Mouse (Mus musculus) lung, postnatal 0 days (tissue): ENCODE data around the gene Cfap299. TPM values are rescaled to one million over a fixed set of nuclear protein-coding genes. Genes with fewer than 3 reads are reported as not detected.

Source experiments
- ATAC-seq: fragments of 200-750 bp; cut with Nextera tagmentation; 2 replicates; pipeline ENCODE4 v1.8.0; 2017; ENCODE audit warnings: moderate library complexity
- DNase-seq: peaks from one replicate; pipeline ENCODE4 v3.0.0-alpha.2; 2016; ENCODE audit warnings: low spot score
- H3K27ac ChIP-seq: fragments of 300-500 bp; sonication (generic); 2 replicates; pipeline ENCODE4 v1.5.1; 2014; ENCODE audit warnings: antibody characterized with exemption, mild to moderate bottlenecking, low read length, mixed read lengths
- H3K27me3 ChIP-seq: fragments of 300-500 bp; sonication (generic); replicated peaks from 2 replicates; pipeline ENCODE4 v1.6.1; 2014; ENCODE audit warnings: low read length, mixed read lengths; ENCODE audit not compliant: insufficient read depth
- H3K36me3 ChIP-seq: fragments of 300-500 bp; sonication (generic); 2 replicates; pipeline ENCODE4 v1.6.1; 2014; ENCODE audit warnings: low read length, mixed read lengths; ENCODE audit not compliant: insufficient read depth
- H3K4me1 ChIP-seq: fragments of 300-500 bp; sonication (generic); 2 replicates; pipeline ENCODE4 v1.6.1; 2014; ENCODE audit warnings: antibody characterized with exemption, low read depth, low read length, mixed read lengths; ENCODE audit not compliant: insufficient read depth
- H3K4me2 ChIP-seq: fragments of 300-500 bp; sonication (generic); replicated peaks from 2 replicates; pipeline ENCODE4 v1.6.1; 2014; ENCODE audit warnings: low read depth, mild to moderate bottlenecking, low read length, moderate library complexity, mixed read lengths
- H3K4me3 ChIP-seq: fragments of 300-500 bp; sonication (generic); 2 replicates; pipeline ENCODE4 v1.5.1; 2014; ENCODE audit warnings: low read depth, low read length
- H3K9ac ChIP-seq: fragments of 300-500 bp; sonication (generic); replicated peaks from 2 replicates; pipeline ENCODE4 v1.6.1; 2014; ENCODE audit warnings: low read depth, mild to moderate bottlenecking
- H3K9me3 ChIP-seq: fragments of 300-500 bp; sonication (generic); 2 replicates; pipeline ENCODE4 v1.6.1; 2016; ENCODE audit warnings: low read length, mixed read lengths
- CTCF ChIP-seq: IDR thresholded peaks from 2 replicates; pipeline ENCODE4 v1.5.1; 2016; ENCODE audit warnings: antibody characterized with exemption, mild to moderate bottlenecking
- EP300 ChIP-seq: IDR thresholded peaks from 2 replicates; pipeline ENCODE4 v1.6.1; 2016; ENCODE audit warnings: antibody characterized with exemption, mild to moderate bottlenecking, control low read depth
- WGBS: fragments of 180-500 bp; shearing (Covaris S2); extraction: QIAGEN DNeasy Blood & Tissue Kit; methylation state at CpG from one replicate; pipeline ENCODE4 v1.1.7; 2014; 5-methylcytosine and 5-hydroxymethylcytosine counted together
- polyA plus RNA-seq: library from polyadenylated mRNA; unstranded; fragments of >200 nt; fragmentation: Nextera tagmentation; extraction: Ambion mirVana; gene quantifications from 2 replicates; pipeline ENCODE4 v1.2.1, GENCODE M21; 2015

Cfap299 gene
- 10.9 and 11.3 TPM in 2 replicates for polyA plus RNA-seq

- Histone ChIP-seq H3K9ac (no peak within 1 kb of the TSS), H3K27ac (no peak within 1 kb of the TSS), H3K9me3 (no peaks in the 10 kb centered on the region), H3K4me3 (peak within 1 kb of the TSS; percentile 48), H3K27me3 (no peaks in the 10 kb centered on the region), H3K36me3 (no peaks in the 10 kb centered on the region), H3K4me1 (no peaks in the 10 kb centered on the region; the same call in 1 of the 2 replicates), H3K4me2 (peak within 1 kb of the TSS; percentile 67)
- DNase-seq = peak; percentile 75
- peak; percentile 96 for ATAC-seq
- 2% methylated on average over 41 of the region's 46 CpGs for WGBS
- peak; percentile 98 for TF ChIP-seq CTCF
- no peak for TF ChIP-seq EP300
Measured at GRCm38 (mm10) chr5:98328848-98329624, at the start of gene Cfap299. Gene Cfap299, plus strand, starts transcription at chr5:98329304.

GRCm38 (mm10) chr5:98281993-98282392 lies 47.1 kb upstream of the Cfap299 start:
- no peak for DNase-seq
- Histone ChIP-seq H3K9ac (no peak overlapping the region), H3K4me3 (no peak overlapping the region), H3K9me3 (no peaks in the 10 kb centered on the region), H3K4me1 (no peaks in the 10 kb centered on the region), H3K4me2 (no peak overlapping the region), H3K27me3 (no peaks in the 10 kb centered on the region), H3K27ac (no peak overlapping the region), H3K36me3 (no peaks in the 10 kb centered on the region)
- 60% methylated on average over 9 of the region's 9 CpGs for WGBS
- TF ChIP-seq EP300 = no peak
- TF ChIP-seq CTCF = no peak
- no peak for ATAC-seq

DNA sequence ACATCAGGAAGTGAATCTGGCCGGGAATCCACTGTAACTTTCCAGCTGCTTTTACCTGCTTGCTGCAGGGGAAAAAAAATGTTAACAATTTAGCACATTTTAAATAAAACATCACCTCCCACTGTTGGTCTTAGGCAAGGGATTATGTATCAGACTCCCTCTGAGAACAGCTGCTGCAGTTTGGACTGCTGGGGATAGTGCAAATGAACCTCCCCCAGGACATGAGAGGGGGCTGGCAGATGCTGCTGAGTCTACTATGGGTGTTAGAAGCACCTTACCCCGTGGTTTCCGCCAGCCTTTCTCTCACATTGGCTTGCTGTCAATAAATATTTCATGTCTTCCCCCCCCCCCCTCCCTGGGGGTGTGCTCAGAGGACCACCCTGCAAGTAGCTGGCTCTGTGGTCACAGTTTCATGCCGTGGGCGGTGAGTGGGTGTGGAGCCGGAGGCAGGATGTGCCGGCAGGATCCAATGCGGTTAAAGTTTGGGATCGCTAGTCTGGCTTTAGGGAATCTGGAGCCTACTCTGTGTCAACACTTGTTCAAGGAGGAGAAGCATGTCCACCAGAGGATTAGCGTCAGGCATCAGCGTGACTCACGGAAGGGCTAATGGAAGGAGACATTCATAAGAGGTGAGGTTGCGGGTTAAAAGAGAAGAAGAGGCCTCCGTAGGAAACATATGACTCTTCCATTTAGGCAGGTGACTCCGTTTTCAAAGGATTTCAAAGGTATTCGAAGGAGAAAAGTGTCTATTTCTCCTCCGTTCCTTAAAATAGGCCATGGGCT lies 45.2 kb upstream of the Cfap299 start:
- ATAC-seq = no peak
- no peak for DNase-seq
- no peak overlapping the region for H3K9ac ChIP-seq
- no peaks in the 10 kb centered on the region for H3K9me3 ChIP-seq
- no peak for TF ChIP-seq EP300
- no peak for TF ChIP-seq CTCF
- H3K4me2 ChIP-seq = no peak overlapping the region
- WGBS = 26% methylated on average over 17 of the region's 17 CpGs
- no peaks in the 10 kb centered on the region for H3K4me1 ChIP-seq
- H3K4me3 ChIP-seq = no peak overlapping the region
- H3K36me3 ChIP-seq = no peaks in the 10 kb centered on the region
- H3K27me3 ChIP-seq = no peaks in the 10 kb centered on the region
- H3K27ac ChIP-seq = no peak overlapping the region

DNA sequence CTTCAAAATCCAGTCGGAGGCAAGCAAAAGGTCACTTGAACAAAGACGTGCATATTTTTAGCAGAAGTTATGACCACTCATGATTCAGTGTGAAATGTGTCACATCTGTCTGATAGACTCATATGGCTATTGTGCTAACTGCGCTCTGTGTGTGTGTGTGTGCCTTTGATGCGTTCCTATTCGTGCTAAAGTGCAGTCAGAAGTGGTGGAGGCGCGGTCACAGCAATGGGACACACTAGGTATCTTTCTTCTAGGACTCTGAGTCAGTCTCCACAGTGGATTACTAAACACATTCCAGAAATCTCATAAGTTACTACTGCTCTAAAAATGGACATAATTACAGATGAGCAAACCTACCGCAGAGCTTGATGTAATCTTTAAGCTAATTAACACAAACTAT lies 38.5 kb upstream of the Cfap299 start:
- Histone ChIP-seq H3K27me3 (peaks cover 11% of the 10 kb centered on the region; the same call in 1 of the 2 replicates), H3K4me2 (no peak overlapping the region), H3K9me3 (no peaks in the 10 kb centered on the region), H3K4me1 (no peaks in the 10 kb centered on the region), H3K36me3 (no peaks in the 10 kb centered on the region), H3K4me3 (no peak overlapping the region), H3K27ac (no peak overlapping the region), H3K9ac (no peak overlapping the region)
- ATAC-seq (no peak), DNase-seq (no peak)
- 80% methylated on average over 8 of the region's 8 CpGs for WGBS
- TF ChIP-seq EP300 (no peak), CTCF (no peak)

- DNase-seq (no peak), ATAC-seq (no peak)
- Histone ChIP-seq H3K27me3 (peaks cover 11% of the 10 kb centered on the region; the same call in 1 of the 2 replicates), H3K27ac (no peak overlapping the region), H3K4me1 (no peaks in the 10 kb centered on the region), H3K4me2 (no peak overlapping the region), H3K36me3 (no peaks in the 10 kb centered on the region), H3K4me3 (no peak overlapping the region), H3K9me3 (no peaks in the 10 kb centered on the region), H3K9ac (no peak overlapping the region)
- WGBS = 4% methylated on average over 19 of the region's 19 CpGs
- TF ChIP-seq CTCF (no peak), EP300 (no peak)
Measured at GRCm38 (mm10) chr5:98292388-98293048, 36.6 kb upstream of the Cfap299 start.
